Comparison of ENCODE assay signal across 9 mouse cellular contexts in genomic region chr17:74047210-74048082, GRCm38 (mm10). TPM values are rescaled to one million over a fixed set of nuclear protein-coding genes. Genes with fewer than 3 reads are reported as not detected.
A peak's percentile ranks its signal among the peaks of the same experiment; 100 is the strongest.
DNase-seq lines count a peak whose midpoint lies in the region; ATAC-seq and TF ChIP-seq lines count a peak whose summit lies in the region.
"Had no signal": no experiment of that assay in that cellular context is flagged by ENCODE, and none has a peak within 500 bp of the region (broad histone marks: within the 10 kb centered on the region; RNA-seq: fewer than 3 reads in every experiment).

Gene Srd5a2, minus strand, starts transcription at chr17:74047916.

- H3K4me1 ChIP-seq in heart, embryonic 10.5 days: peaks cover 16% of the 10 kb centered on the region
- 0 out of 2 replicates have a peak, but pooled peaks cover 2% of the 10 kb centered on the region for H3K4me1 ChIP-seq in forebrain, embryonic 14.5 days (ENCODE audit: control insufficient read depth, insufficient read depth, low read length)
- H3K4me1 ChIP-seq in limb, embryonic 15.5 days: peaks cover 16% of the 10 kb centered on the region
- H3K4me1 ChIP-seq in cerebellum, adult 2 months (ENCODE audit: control insufficient read depth, insufficient read depth, low read length): no peaks in the 10 kb centered on the region; the same call in 1 of the 2 replicates

- 1% methylated on average over 45 of the region's 45 CpGs for WGBS in heart, embryonic 10.5 days
- 1% methylated on average over 41 of the region's 45 CpGs for WGBS in forebrain, embryonic 14.5 days
- WGBS in limb, embryonic 15.5 days: 3% methylated on average over 45 of the region's 45 CpGs
- 2% methylated on average over 45 of the region's 45 CpGs for WGBS in cerebellum, adult 2 months

- no peaks in the 10 kb centered on the region for H3K9me3 ChIP-seq in heart, embryonic 10.5 days
- no peaks in the 10 kb centered on the region for H3K9me3 ChIP-seq in forebrain, embryonic 14.5 days (replicated peaks; ENCODE audit: control insufficient read depth, low read length)
- no peaks in the 10 kb centered on the region for H3K9me3 ChIP-seq in limb, embryonic 15.5 days

- H3K27me3 ChIP-seq in heart, embryonic 10.5 days (ENCODE audit: insufficient read depth, poor library complexity, severe bottlenecking): peaks cover 77% of the 10 kb centered on the region
- H3K27me3 ChIP-seq in forebrain, embryonic 14.5 days (replicated peaks; ENCODE audit: control insufficient read depth, insufficient read depth, low read length): peaks cover 39% of the 10 kb centered on the region
- peaks cover 52% of the 10 kb centered on the region for H3K27me3 ChIP-seq in limb, embryonic 15.5 days
- H3K27me3 ChIP-seq in cerebellum, adult 2 months (ENCODE audit: control insufficient read depth, insufficient read depth, low read length): no peaks in the 10 kb centered on the region; the same call in 1 of the 2 replicates

- H3K4me2 ChIP-seq in forebrain, embryonic 14.5 days (ENCODE audit: low read length): peak within 1 kb of the TSS; percentile 52
- H3K4me2 ChIP-seq in limb, embryonic 15.5 days: peak within 1 kb of the TSS; percentile 62

- peak within 1 kb of the TSS; percentile 25; the same call in 1 of the 2 replicates for H3K9ac ChIP-seq in forebrain, embryonic 14.5 days (ENCODE audit: low read length)
- no peak within 1 kb of the TSS for H3K9ac ChIP-seq in limb, embryonic 15.5 days

- no peak within 1 kb of the TSS for H3K27ac ChIP-seq in heart, embryonic 10.5 days
- no peak within 1 kb of the TSS for H3K27ac ChIP-seq in forebrain, embryonic 14.5 days (ENCODE audit: low read depth, low read length)
- H3K27ac ChIP-seq in limb, embryonic 15.5 days: no peak within 1 kb of the TSS
- H3K27ac ChIP-seq in cerebellum, adult 2 months (ENCODE audit: insufficient read depth, low read length): no peak within 1 kb of the TSS

- peak within 1 kb of the TSS; percentile 47 for H3K4me3 ChIP-seq in heart, embryonic 10.5 days
- peak within 1 kb of the TSS; percentile 28 for H3K4me3 ChIP-seq in forebrain, embryonic 14.5 days (ENCODE audit: low read depth, low read length)
- H3K4me3 ChIP-seq in limb, embryonic 15.5 days: peak within 1 kb of the TSS; percentile 32
- H3K4me3 ChIP-seq in cerebellum, adult 2 months (replicated peaks; ENCODE audit: insufficient read depth, low read depth, low read length): no peak within 1 kb of the TSS

- no peak for DNase-seq in heart, embryonic 10.5 days (ENCODE audit: low spot score)
- DNase-seq in heart, adult 8-10 months (ENCODE audit: low spot score): no peak
- peak; percentile 50 for DNase-seq in R1 (ENCODE audit: low read depth, low spot score)
- peak; percentile 35 for DNase-seq in forebrain, embryonic 14.5 days (ENCODE audit: low spot score)
- no peak for DNase-seq in natural killer cell, adult 2 months (ENCODE audit: low spot score in 2 of 2)
- no peak for DNase-seq in cerebellum, adult 2 months
- no peak for DNase-seq in thymus, postnatal 0 days (ENCODE audit: low spot score)

- peak; percentile 46; the same call in 1 of the 2 replicates for ATAC-seq in forebrain, embryonic 14.5 days
- ATAC-seq in limb, embryonic 15.5 days (ENCODE audit: insufficient number of reproducible peaks, low FRiP score, low TSS enrichment, low read depth): no peak

- H3K36me3 ChIP-seq in heart, embryonic 10.5 days: no peaks in the 10 kb centered on the region
- H3K36me3 ChIP-seq in forebrain, embryonic 14.5 days (ENCODE audit: control insufficient read depth, insufficient read depth, low read length): no peaks in the 10 kb centered on the region
- no peaks in the 10 kb centered on the region for H3K36me3 ChIP-seq in limb, embryonic 15.5 days

- no peak for TF ChIP-seq CTCF in cerebellum, adult 2 months (IDR thresholded peaks at IDR 0.05; ENCODE audit: borderline replicate concordance, insufficient read depth, low read depth, low read length)

- TF ChIP-seq POLR2A in cerebellum, adult 2 months (IDR thresholded peaks at IDR 0.05; ENCODE audit: borderline replicate concordance, insufficient read depth, low read length): no peak

RNA-seq across cellular contexts. Expression of gene Srd5a2, which starts in this region (rescaled TPM):
- polyA plus RNA-seq in heart, embryonic 10.5 days (2016; fragmentation: Nextera tagmentation; extraction: Ambion mirVana): not detected in 2 replicates
- total RNA-seq in heart, adult 8-10 months (2022): under 1 TPM in 3 of 4 experiments, not detected in 1; 0.19 to 0.49 (median 0.31) TPM
- not detected in 2 replicates for polyA plus RNA-seq in forebrain, embryonic 14.5 days (2014; fragmentation: Nextera tagmentation; extraction: Ambion mirVana)
- polyA plus RNA-seq in limb, embryonic 15.5 days (2015; fragmentation: Nextera tagmentation; extraction: Ambion mirVana): 0.50 and 0.79 TPM in 2 replicates
- 0.06 TPM in 1 of 2 replicates, not detected in the other for polyA plus RNA-seq in cerebellum, adult 2 months (2012; rRNA removed)
- 0.15 TPM in 1 of 2 replicates, not detected in the other for polyA plus RNA-seq in thymus, postnatal 0 days (2015; fragmentation: Nextera tagmentation; extraction: Ambion mirVana)
- polyA plus RNA-seq: C2C12 had no signal

Comparison
In these comparisons a context has a peak if more than half of its experiments do, and no peak if none do; other contexts are left out.
1. Peak in DNase-seq, ATAC-seq, H3K4me3 ChIP-seq, H3K9ac ChIP-seq and H3K4me2 ChIP-seq in forebrain, embryonic 14.5 days; RNA of the gene not detected or under 1 TPM.